Mouse (Mus musculus) hindbrain, embryonic 12.5 days (tissue): ENCODE data around the gene Irf1. TPM values are rescaled to one million over a fixed set of nuclear protein-coding genes. Genes with fewer than 3 reads are reported as not detected.

Experiments used
- ATAC-seq: fragments of 200-750 bp; cut with Nextera tagmentation; 2 replicates; pipeline ENCODE4 v1.8.0; 2017; ENCODE audit warnings: moderate TSS enrichment; ENCODE audit not compliant: low FRiP score
- H3K27ac ChIP-seq: fragments of 300-500 bp; sonication (generic); 2 replicates; pipeline ENCODE4 v1.5.1; 2016; ENCODE audit warnings: mild to moderate bottlenecking
- H3K27me3 ChIP-seq: fragments of 300-500 bp; sonication (generic); 2 replicates; pipeline ENCODE4 v1.6.1; 2016; ENCODE audit warnings: mild to moderate bottlenecking
- H3K36me3 ChIP-seq: fragments of 300-500 bp; sonication (generic); 2 replicates; pipeline ENCODE4 v1.6.1; 2016; ENCODE audit warnings: mild to moderate bottlenecking
- H3K4me1 ChIP-seq: fragments of 300-500 bp; sonication (generic); 2 replicates; pipeline ENCODE4 v1.6.1; 2016
- H3K4me2 ChIP-seq: fragments of 300-500 bp; sonication (generic); replicated peaks from 2 replicates; pipeline ENCODE4 v1.6.1; 2016; ENCODE audit warnings: mild to moderate bottlenecking
- H3K4me3 ChIP-seq: fragments of 300-500 bp; sonication (generic); 2 replicates; pipeline ENCODE4 v1.5.1; 2016; ENCODE audit warnings: mild to moderate bottlenecking
- H3K9ac ChIP-seq: fragments of 300-500 bp; sonication (generic); 2 replicates; pipeline ENCODE4 v1.6.1; 2016; ENCODE audit warnings: mild to moderate bottlenecking, moderate library complexity
- H3K9me3 ChIP-seq: fragments of 300-500 bp; sonication (generic); replicated peaks from 2 replicates; pipeline ENCODE4 v1.6.1; 2016; ENCODE audit warnings: mild to moderate bottlenecking
- WGBS: fragments of 180-500 bp; shearing (Covaris S2); methylation state at CpG from one replicate; pipeline ENCODE4 v1.1.7; 2016; 5-methylcytosine and 5-hydroxymethylcytosine counted together
- polyA plus RNA-seq: library from polyadenylated mRNA; unstranded; fragments of >200 nt; fragmentation: Nextera tagmentation; extraction: Ambion mirVana; gene quantifications from 2 replicates; pipeline ENCODE4 v1.2.1, GENCODE M21; 2016

Irf1 gene
- polyA plus RNA-seq, 1 experiment from 2014 or later = 4.1 TPM

DNA sequence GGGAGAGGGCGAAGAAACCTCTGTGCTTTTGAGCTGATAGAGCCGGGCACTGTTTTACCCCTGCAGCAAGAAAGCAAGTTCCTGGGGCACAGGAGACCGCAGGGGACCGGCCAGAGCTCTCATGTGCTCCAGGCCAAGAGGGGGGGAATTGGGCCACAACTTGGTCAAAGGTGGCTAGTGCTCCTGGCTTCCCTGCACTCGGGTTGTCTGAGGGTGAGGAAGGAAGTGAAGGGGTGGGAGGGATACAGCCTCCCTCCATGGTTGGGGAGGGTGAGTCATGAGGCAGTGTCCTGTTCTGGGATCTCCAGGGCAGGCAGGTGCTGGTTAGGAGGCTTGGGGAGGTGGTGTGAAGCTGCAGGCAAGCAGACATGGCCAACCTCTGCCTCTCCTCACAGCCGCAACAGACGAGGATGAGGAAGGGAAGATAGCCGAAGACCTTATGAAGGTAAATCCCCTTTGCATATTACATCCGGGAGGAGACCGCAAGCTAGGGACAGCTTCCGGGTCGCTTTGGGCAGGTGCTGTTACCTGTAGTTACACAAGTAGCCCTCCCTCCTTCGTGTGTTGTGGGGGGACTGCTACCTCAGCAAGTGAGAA, 4.9 kb downstream of the Irf1 start:
- Histone ChIP-seq H3K36me3 (no peaks in the 10 kb centered on the region; the same call in 1 of the 2 replicates), H3K27ac (no peak overlapping the region), H3K27me3 (peaks cover 8% of the 10 kb centered on the region), H3K4me3 (no peak overlapping the region), H3K9me3 (no peaks in the 10 kb centered on the region), H3K4me1 (peaks cover 5% of the 10 kb centered on the region), H3K4me2 (no peak overlapping the region), H3K9ac (no peak overlapping the region)
- WGBS = 89% methylated on average over 13 of the region's 13 CpGs
- ATAC-seq = no peak

DNA sequence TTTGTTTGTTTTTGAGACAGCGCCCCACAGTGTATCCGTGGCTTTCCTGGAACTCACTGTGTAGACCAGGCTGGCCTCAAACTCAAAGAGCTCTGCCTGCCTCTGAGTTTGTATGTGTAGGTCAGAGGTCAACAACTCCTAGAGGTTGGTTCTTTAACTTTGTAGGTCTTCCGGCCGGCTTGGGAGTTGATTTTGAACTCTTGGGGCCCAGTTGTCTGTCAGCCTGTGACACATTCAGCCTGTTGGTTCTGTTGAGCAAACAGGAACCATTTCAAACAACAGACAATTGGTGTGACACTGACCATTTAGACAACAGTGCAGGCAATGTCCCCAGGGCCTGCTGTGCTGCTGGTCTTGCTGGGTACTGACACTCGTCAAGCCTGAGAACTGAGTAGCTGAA, 7.9 kb downstream of the Irf1 start:
- no peaks in the 10 kb centered on the region for H3K4me1 ChIP-seq
- no peaks in the 10 kb centered on the region; the same call in 1 of the 2 replicates for H3K27me3 ChIP-seq
- H3K4me2 ChIP-seq = no peak overlapping the region
- no peak overlapping the region for H3K4me3 ChIP-seq
- 61% methylated on average over 5 of the region's 5 CpGs for WGBS
- H3K36me3 ChIP-seq = no peaks in the 10 kb centered on the region; the same call in 1 of the 2 replicates
- no peak for ATAC-seq
- H3K9me3 ChIP-seq = no peaks in the 10 kb centered on the region
- H3K27ac ChIP-seq = no peak overlapping the region
- no peak overlapping the region for H3K9ac ChIP-seq

DNA sequence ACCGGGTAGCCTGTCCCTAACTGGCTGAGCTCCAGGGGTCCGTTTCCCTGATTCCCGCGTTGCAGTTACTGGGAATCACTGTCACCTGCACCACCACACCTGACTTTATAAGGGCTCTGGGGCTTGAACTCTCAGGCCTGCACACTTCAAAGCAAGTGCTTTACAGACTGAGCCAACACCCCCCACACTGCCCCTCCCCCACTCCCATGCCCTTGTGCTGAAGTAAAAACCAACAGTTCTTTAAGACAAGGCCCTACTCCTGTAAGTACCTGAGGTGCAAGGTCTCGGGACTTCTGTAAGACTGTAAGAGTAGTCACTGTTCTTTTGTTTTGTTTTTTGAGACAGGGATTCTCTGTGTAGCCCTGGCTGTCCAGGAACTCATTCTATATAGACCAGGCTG, 8.6 kb downstream of the Irf1 start:
- Histone ChIP-seq H3K27ac (no peak overlapping the region), H3K9me3 (no peaks in the 10 kb centered on the region), H3K27me3 (no peaks in the 10 kb centered on the region; the same call in 1 of the 2 replicates), H3K9ac (no peak overlapping the region), H3K4me1 (no peaks in the 10 kb centered on the region), H3K4me2 (no peak overlapping the region), H3K4me3 (no peak overlapping the region), H3K36me3 (no peaks in the 10 kb centered on the region; the same call in 1 of the 2 replicates)
- no peak for ATAC-seq
- 88% methylated on average over 5 of the region's 5 CpGs for WGBS

DNA sequence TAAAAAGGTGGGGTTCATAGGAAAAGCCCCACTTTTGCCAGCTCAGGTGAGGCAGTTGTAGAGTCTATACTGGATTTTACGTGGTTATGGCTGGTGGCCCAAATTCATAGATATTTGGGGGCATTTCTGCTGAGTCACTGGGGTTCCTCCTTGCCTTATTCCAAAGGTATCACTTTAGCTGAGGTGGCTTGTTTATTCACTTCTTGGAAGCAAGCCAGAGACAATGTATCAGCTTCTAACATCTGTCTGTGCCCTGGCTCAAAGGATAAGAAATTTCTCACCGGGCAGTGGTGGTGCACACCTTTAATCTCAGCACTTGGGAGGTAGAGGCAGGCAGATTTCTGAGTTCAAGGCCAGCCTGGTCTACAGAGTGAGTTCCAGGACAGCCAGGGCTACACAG, 10.0 kb downstream of the Irf1 start:
- Histone ChIP-seq H3K4me1 (no peaks in the 10 kb centered on the region), H3K9ac (no peak overlapping the region), H3K9me3 (no peaks in the 10 kb centered on the region), H3K27ac (no peak overlapping the region), H3K4me2 (no peak overlapping the region), H3K27me3 (no peaks in the 10 kb centered on the region; the same call in 1 of the 2 replicates), H3K4me3 (no peak overlapping the region), H3K36me3 (no peaks in the 10 kb centered on the region)
- WGBS = 92% methylated on average over 2 of the region's 2 CpGs
- ATAC-seq = no peak

DNA sequence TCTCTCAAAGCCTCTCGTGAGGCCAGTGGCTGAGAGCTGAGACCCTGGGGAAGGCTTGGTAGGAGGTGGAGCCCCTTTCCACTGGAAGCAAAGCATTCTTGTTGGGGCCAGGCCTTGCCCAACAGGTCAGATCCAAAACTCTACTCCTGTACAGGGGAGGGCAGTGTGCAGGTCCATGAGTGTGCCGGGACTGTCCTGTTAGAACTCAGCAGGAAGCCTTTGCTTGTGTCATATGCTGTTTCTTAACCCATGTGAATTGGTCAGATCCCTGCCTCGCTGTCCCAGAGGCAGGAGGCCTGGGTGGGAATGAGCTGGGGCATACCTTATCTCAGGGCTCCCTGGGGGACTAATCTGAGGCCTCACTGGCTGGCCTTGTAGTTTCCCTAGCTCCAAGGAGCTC, 10.4 kb downstream of the Irf1 start:
- Histone ChIP-seq H3K4me3 (no peak overlapping the region), H3K4me1 (no peaks in the 10 kb centered on the region), H3K27ac (no peak overlapping the region), H3K27me3 (no peaks in the 10 kb centered on the region; the same call in 1 of the 2 replicates), H3K9me3 (no peaks in the 10 kb centered on the region), H3K4me2 (no peak overlapping the region), H3K9ac (no peak overlapping the region), H3K36me3 (no peaks in the 10 kb centered on the region)
- 61% methylated on average over 3 of the region's 3 CpGs for WGBS
- ATAC-seq = no peak

DNA sequence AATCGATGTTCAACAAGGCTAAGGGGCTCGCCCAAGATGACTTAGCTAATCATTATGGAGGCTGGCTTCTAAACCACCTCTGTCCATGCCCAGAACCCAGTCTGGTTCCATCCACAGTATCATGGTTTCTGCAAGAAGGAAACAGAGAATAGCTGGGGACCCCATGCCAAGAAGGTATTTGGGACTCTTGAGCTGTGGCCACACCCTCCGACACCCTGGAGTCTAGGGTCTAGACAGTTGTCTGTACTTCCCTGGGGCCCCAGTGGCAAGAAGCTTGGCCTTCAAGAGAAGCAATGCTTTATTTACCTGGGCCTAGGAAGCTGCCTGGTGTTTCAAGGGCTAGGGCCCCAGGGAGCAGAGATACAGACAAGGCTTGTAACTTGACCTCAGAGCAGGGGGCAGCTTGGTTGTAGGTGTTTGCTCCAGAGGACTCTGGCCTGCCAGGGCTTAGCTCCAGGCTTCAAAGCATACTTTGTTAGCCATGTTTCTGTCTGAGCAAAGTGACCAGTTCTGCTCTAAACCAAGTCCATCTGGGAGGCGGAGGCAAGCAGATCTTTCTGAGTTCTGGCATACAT, 11.5 kb downstream of the Irf1 start:
- H3K36me3 ChIP-seq = no peaks in the 10 kb centered on the region
- ATAC-seq = no peak
- 89% methylated on average over 4 of the region's 4 CpGs for WGBS

DNA sequence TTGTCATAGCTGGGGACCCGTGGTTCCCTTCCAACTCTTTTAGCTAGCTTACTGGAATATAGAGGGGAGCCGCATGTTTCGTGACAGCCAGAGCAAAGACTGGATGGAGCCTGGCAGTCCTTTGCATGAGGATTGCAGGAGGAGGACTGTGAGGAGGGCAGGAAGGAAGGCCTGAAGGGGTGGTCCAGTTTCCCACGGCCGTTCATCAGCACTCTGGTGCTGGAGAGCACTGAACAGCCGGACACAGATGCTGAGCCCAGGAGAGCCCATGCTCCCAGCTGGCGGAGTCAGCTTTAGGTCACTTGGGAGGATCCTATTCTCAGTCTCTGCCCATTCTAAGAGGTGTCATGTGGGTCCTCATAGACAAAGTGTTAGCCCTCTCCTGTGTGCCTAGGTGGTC, 12.2 kb downstream of the Irf1 start:
- Histone ChIP-seq H3K9ac (no peak overlapping the region), H3K4me3 (no peak overlapping the region), H3K36me3 (no peaks in the 10 kb centered on the region), H3K9me3 (no peaks in the 10 kb centered on the region), H3K27me3 (no peaks in the 10 kb centered on the region), H3K27ac (no peak overlapping the region), H3K4me1 (no peaks in the 10 kb centered on the region), H3K4me2 (no peak overlapping the region)
- WGBS = 93% methylated on average over 7 of the region's 7 CpGs
- no peak for ATAC-seq

More for the DNA sequence above, 11.5 kb downstream of the Irf1 start:
- Histone ChIP-seq H3K9me3 (no peaks in the 10 kb centered on the region), H3K27ac (no peak overlapping the region), H3K9ac (no peak overlapping the region), H3K4me3 (no peak overlapping the region), H3K4me1 (no peaks in the 10 kb centered on the region), H3K4me2 (no peak overlapping the region), H3K27me3 (no peaks in the 10 kb centered on the region; the same call in 1 of the 2 replicates)

DNA sequence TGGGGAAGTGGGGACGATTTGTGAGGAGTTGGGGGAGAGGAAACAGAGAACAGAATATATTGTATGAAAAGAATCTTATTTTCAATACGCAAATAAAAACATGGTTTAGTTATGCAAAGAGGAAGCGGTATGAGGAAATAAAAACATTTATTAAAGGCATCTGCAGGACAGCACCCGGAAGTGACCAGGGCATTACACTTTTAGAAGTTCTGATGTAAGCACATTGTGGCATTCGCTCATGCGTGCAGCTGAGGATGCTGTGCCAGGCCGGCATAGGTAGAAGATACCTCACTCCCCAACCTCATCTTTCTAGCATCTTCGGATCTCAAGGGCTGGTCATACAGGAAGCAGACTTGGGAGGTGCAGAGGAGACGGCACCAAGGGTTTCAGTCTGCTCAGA, 13.5 kb downstream of the Irf1 start:
- no peak overlapping the region for H3K4me3 ChIP-seq
- H3K9ac ChIP-seq = no peak overlapping the region
- no peaks in the 10 kb centered on the region for H3K36me3 ChIP-seq
- no peaks in the 10 kb centered on the region for H3K27me3 ChIP-seq
- no peaks in the 10 kb centered on the region for H3K9me3 ChIP-seq
- H3K4me1 ChIP-seq = no peaks in the 10 kb centered on the region
- ATAC-seq = no peak
- H3K4me2 ChIP-seq = no peak overlapping the region
- no peak overlapping the region for H3K27ac ChIP-seq
- WGBS = 90% methylated on average over 9 of the region's 9 CpGs

DNA sequence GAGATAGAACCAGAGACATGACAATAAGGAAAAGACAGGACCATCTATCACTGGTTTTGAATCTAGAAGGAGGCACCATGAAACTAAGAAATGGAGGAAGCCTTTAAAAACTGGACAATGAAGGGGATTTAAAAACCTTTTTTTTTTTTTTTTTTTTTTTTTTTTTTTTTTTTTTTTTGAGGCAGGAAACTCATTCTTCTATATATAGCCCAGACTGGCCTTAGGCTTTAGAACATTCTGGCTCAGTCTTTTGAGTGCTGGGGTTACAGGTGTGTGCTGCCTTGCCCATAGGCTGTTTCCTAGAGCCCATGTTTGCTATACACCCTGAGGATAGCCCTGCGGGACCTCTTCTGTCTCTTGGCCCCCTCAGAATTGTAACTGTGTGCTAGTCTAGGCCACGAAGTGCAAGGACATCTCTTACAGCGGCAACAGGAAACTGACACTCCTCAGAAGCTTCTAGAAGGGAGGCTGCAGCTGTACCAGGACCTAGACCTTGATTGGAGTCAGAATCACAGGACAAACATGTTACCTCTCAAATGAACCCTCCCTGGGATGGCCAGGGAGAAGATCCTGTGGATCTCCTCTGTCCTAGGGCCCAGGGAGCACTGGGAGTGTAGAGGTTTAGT, 15.6 kb downstream of the Irf1 start:
- 87% methylated on average over 3 of the region's 3 CpGs for WGBS
- no peak for ATAC-seq
- Histone ChIP-seq H3K4me2 (no peak overlapping the region), H3K9ac (no peak overlapping the region), H3K27ac (no peak overlapping the region), H3K36me3 (no peaks in the 10 kb centered on the region), H3K4me1 (no peaks in the 10 kb centered on the region), H3K27me3 (no peaks in the 10 kb centered on the region), H3K4me3 (no peak overlapping the region), H3K9me3 (0 out of 2 replicates have a peak, but pooled peaks cover 5% of the 10 kb centered on the region)

DNA sequence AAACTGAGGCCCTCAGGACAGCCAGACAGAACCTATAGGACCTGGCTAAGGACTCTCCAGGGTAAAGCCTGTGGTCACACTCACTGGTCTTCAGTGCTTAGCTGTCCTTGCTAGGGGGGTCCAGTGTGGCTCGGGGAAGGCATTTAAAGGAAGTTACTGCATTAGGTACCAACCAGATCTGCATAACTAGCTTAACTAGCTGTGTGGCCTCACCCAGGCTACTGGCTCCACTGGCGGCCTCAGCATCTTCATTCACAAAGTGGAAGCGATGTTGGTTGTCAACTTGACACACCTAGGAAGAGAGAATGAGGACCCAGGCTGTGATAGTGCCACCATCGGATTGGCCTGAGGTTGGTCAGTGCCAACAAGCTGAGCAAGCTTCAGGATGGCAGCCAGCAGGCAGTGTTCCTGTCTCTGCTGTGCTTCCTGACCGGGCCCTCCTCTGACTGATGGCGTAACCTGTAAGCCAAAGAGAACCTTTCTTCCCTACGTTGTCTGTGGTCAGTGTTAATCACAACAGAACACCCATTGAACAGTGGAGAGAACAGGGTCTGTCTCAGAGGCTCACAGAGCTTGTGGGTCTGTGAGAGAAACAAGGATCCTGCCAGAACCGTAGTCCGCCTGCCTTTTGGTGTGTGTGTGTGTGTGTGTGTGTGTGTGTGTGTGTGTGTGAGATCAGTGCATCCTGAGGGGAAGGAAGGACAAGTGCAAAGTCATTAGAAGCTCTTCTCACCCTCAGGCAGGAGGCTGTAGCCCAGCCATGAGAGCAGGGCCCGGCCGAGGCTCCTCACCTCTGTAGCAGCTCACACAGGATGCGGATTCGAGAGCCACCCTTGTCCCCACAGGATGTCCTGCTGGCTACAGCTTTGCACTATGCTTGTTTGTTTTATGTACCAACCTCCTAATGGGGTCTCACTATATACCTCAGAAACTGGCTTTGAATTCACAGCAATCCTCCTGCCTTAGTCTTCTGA, 16.5 kb downstream of the Irf1 start:
- H3K27me3 ChIP-seq = no peaks in the 10 kb centered on the region
- no peak overlapping the region for H3K4me3 ChIP-seq
- H3K4me2 ChIP-seq = no peak overlapping the region
- WGBS = 83% methylated on average over 13 of the region's 13 CpGs
- no peak for ATAC-seq
- no peaks in the 10 kb centered on the region for H3K4me1 ChIP-seq
- no peak overlapping the region for H3K9ac ChIP-seq
- H3K9me3 ChIP-seq = 0 out of 2 replicates have a peak, but pooled peaks cover 6% of the 10 kb centered on the region
- H3K36me3 ChIP-seq = no peaks in the 10 kb centered on the region
- H3K27ac ChIP-seq = no peak overlapping the region

DNA sequence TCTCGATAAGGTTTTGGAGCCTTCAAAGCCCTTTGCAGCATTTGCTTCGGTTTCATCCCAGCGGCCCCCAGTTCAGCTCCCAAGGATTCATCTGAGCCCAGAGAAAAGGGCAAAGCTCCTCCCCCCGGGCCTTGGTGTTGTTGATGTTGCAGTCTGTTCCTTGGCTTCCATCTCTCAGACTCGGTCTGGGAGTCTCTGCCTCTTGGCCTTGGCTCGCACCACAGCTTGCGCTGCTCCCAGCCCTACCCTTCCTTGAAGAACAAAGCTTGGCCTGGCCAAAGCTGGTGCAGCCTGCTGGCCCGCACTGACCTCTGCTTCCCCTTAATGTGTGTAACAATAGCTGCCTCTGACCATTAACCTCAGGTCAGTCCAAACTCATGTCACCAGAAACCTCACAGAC, 18.4 kb downstream of the Irf1 start:
- no peak for ATAC-seq
- no peak overlapping the region for H3K27ac ChIP-seq
- H3K4me2 ChIP-seq = no peak overlapping the region
- 0 out of 2 replicates have a peak, but pooled peaks cover 6% of the 10 kb centered on the region for H3K9me3 ChIP-seq
- H3K27me3 ChIP-seq = no peaks in the 10 kb centered on the region
- no peaks in the 10 kb centered on the region for H3K36me3 ChIP-seq
- H3K9ac ChIP-seq = no peak overlapping the region
- 48% methylated on average over 8 of the region's 8 CpGs for WGBS
- no peaks in the 10 kb centered on the region for H3K4me1 ChIP-seq
- H3K4me3 ChIP-seq = no peak overlapping the region

DNA sequence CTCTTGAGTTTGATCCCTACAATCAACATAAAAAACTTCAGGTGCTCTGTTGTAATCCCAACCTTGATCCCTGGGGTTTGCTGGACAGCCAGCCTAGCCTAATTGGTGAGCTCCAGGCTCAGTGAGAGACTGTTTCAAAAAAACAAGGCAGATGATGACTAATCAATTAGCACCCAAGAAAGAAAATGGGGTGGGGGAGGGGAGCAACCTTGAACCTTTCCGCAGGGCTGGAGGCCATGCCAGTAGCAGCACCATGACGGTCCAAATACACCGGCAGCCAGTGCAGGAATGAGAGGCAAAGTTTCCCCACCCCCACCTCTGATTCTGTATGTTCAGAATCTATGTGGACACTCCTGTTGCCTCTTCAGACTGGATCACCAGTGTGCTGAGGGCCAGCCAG, 19.5 kb downstream of the Irf1 start:
- Histone ChIP-seq H3K4me1 (0 out of 2 replicates have a peak, but pooled peaks cover 6% of the 10 kb centered on the region), H3K4me2 (no peak overlapping the region), H3K27ac (no peak overlapping the region), H3K9me3 (0 out of 2 replicates have a peak, but pooled peaks cover 6% of the 10 kb centered on the region), H3K36me3 (no peaks in the 10 kb centered on the region), H3K27me3 (no peaks in the 10 kb centered on the region), H3K9ac (no peak overlapping the region), H3K4me3 (no peak overlapping the region)
- ATAC-seq = no peak
- WGBS = 77% methylated on average over 3 of the region's 3 CpGs
